Mouse (Mus musculus): ENCODE results near the gene Hhat. TPM values are rescaled to one million over a fixed set of nuclear protein-coding genes. Genes with fewer than 3 reads are reported as not detected.

Gene Hhat
- polyA plus RNA-seq, 1 experiment, result 3.4 TPM

GRCm38 (mm10) chr1:192587451-192587850 is 183.6 kb downstream of the Hhat start:
- no peak overlapping the region for H3K4me3 ChIP-seq (ENCODE audit: extremely low read depth, insufficient read depth, insufficient read length)
- TF ChIP-seq POLR2A (IDR thresholded peaks at IDR 0.05; ENCODE audit: low read depth, low read length) (no peak), CTCF (IDR thresholded peaks at IDR 0.05; ENCODE audit: extremely low read depth, insufficient read depth, insufficient read length, insufficient replicate concordance) (no peak)
- 89% methylated on average over 9 of the region's 9 CpGs for WGBS
- H3K36me3 ChIP-seq (ENCODE audit: control insufficient read depth, insufficient read depth, low read length), result no peaks in the 10 kb centered on the region
- H3K4me1 ChIP-seq (ENCODE audit: control insufficient read depth, insufficient read depth, insufficient read length), result no peaks in the 10 kb centered on the region
- DNase-seq (ENCODE audit: low read depth in 1 of 2, low spot score in 2 of 2), result no peak
- H3K27ac ChIP-seq (ENCODE audit: insufficient read depth, low read length), result no peak overlapping the region
- H3K27me3 ChIP-seq (ENCODE audit: control insufficient read depth, insufficient read depth, low read length), result no peaks in the 10 kb centered on the region

- TF ChIP-seq POLR2A (IDR thresholded peaks at IDR 0.05; ENCODE audit: low read depth, low read length) (no peak), CTCF (IDR thresholded peaks at IDR 0.05; ENCODE audit: extremely low read depth, insufficient read depth, insufficient read length, insufficient replicate concordance) (no peak)
- H3K4me3 ChIP-seq (ENCODE audit: extremely low read depth, insufficient read depth, insufficient read length), result no peak overlapping the region
- DNase-seq (ENCODE audit: low read depth in 1 of 2, low spot score in 2 of 2), result no peak
- H3K27ac ChIP-seq (ENCODE audit: insufficient read depth, low read length), result no peak overlapping the region
- H3K4me1 ChIP-seq (ENCODE audit: control insufficient read depth, insufficient read depth, insufficient read length), result no peaks in the 10 kb centered on the region
- no peaks in the 10 kb centered on the region for H3K27me3 ChIP-seq (ENCODE audit: control insufficient read depth, insufficient read depth, low read length)
- H3K36me3 ChIP-seq (ENCODE audit: control insufficient read depth, insufficient read depth, low read length), result no peaks in the 10 kb centered on the region
Observed at GRCm38 (mm10) chr1:192585289-192585688, 185.7 kb downstream of the Hhat start.

GRCm38 (mm10) chr1:192582921-192583320 is 188.1 kb downstream of the Hhat start:
- H3K27me3 ChIP-seq (ENCODE audit: control insufficient read depth, insufficient read depth, low read length), result no peaks in the 10 kb centered on the region
- H3K27ac ChIP-seq (ENCODE audit: insufficient read depth, low read length), result no peak overlapping the region
- H3K4me1 ChIP-seq (ENCODE audit: control insufficient read depth, insufficient read depth, insufficient read length), result no peaks in the 10 kb centered on the region
- 79% methylated on average over 2 of the region's 2 CpGs for WGBS
- no peaks in the 10 kb centered on the region for H3K36me3 ChIP-seq (ENCODE audit: control insufficient read depth, insufficient read depth, low read length)
- no peak overlapping the region for H3K4me3 ChIP-seq (ENCODE audit: extremely low read depth, insufficient read depth, insufficient read length)
- DNase-seq (ENCODE audit: low read depth in 1 of 2, low spot score in 2 of 2), result no peak
- TF ChIP-seq POLR2A (IDR thresholded peaks at IDR 0.05; ENCODE audit: low read depth, low read length) (no peak), CTCF (IDR thresholded peaks at IDR 0.05; ENCODE audit: extremely low read depth, insufficient read depth, insufficient read length, insufficient replicate concordance) (no peak)

DNA sequence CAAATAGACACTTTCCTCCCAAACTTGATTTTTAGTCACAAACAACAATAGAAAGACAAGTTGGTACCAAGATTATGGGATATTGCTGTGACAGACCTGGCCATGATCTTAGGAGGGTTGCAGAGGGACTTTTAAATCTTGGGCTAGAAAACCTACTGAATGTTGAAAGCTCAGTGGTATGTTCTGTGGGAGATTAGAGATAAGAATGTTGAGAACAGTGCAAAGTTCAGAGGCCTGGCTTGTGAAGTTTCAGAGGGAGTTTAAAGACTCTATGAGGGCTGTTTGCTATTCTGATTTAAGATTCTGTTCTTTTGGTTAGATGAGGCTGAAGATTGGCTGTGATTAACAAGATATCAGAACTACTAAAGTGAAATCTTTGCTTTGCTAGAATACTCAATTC is 206.3 kb downstream of the Hhat start:
- H3K36me3 ChIP-seq (ENCODE audit: control insufficient read depth, insufficient read depth, low read length), result no peaks in the 10 kb centered on the region
- no peaks in the 10 kb centered on the region for H3K4me1 ChIP-seq (ENCODE audit: control insufficient read depth, insufficient read depth, insufficient read length)
- no peak for DNase-seq (ENCODE audit: low read depth in 1 of 2, low spot score in 2 of 2)
- H3K27ac ChIP-seq (ENCODE audit: insufficient read depth, low read length), result no peak overlapping the region
- no peaks in the 10 kb centered on the region for H3K27me3 ChIP-seq (ENCODE audit: control insufficient read depth, insufficient read depth, low read length)
- TF ChIP-seq CTCF (IDR thresholded peaks at IDR 0.05; ENCODE audit: extremely low read depth, insufficient read depth, insufficient read length, insufficient replicate concordance) (no peak), POLR2A (IDR thresholded peaks at IDR 0.05; ENCODE audit: low read depth, low read length) (no peak)
- no peak overlapping the region for H3K4me3 ChIP-seq (ENCODE audit: extremely low read depth, insufficient read depth, insufficient read length)

GRCm38 (mm10) chr1:192559341-192559740 is 211.7 kb downstream of the Hhat start:
- H3K27ac ChIP-seq (ENCODE audit: insufficient read depth, low read length), result no peak overlapping the region
- TF ChIP-seq CTCF (IDR thresholded peaks at IDR 0.05; ENCODE audit: extremely low read depth, insufficient read depth, insufficient read length, insufficient replicate concordance) (no peak), POLR2A (IDR thresholded peaks at IDR 0.05; ENCODE audit: low read depth, low read length) (no peak)
- WGBS, result 71% methylated on average over 1 of the region's 1 CpGs
- DNase-seq (ENCODE audit: low read depth in 1 of 2, low spot score in 2 of 2), result no peak
- no peaks in the 10 kb centered on the region; the same call in 1 of the 2 replicates for H3K4me1 ChIP-seq (ENCODE audit: control insufficient read depth, insufficient read depth, insufficient read length)
- no peaks in the 10 kb centered on the region for H3K27me3 ChIP-seq (ENCODE audit: control insufficient read depth, insufficient read depth, low read length)
- no peaks in the 10 kb centered on the region for H3K36me3 ChIP-seq (ENCODE audit: control insufficient read depth, insufficient read depth, low read length)
- no peak overlapping the region for H3K4me3 ChIP-seq (ENCODE audit: extremely low read depth, insufficient read depth, insufficient read length)

GRCm38 (mm10) chr1:192557978-192558594 is 212.9 kb downstream of the Hhat start:
- no peak overlapping the region for H3K27ac ChIP-seq (ENCODE audit: insufficient read depth, low read length)
- H3K27me3 ChIP-seq (ENCODE audit: control insufficient read depth, insufficient read depth, low read length), result no peaks in the 10 kb centered on the region
- TF ChIP-seq CTCF (IDR thresholded peaks at IDR 0.05; ENCODE audit: extremely low read depth, insufficient read depth, insufficient read length, insufficient replicate concordance) (no peak), POLR2A (IDR thresholded peaks at IDR 0.05; ENCODE audit: low read depth, low read length) (no peak)
- H3K36me3 ChIP-seq (ENCODE audit: control insufficient read depth, insufficient read depth, low read length), result no peaks in the 10 kb centered on the region
- H3K4me1 ChIP-seq (ENCODE audit: control insufficient read depth, insufficient read depth, insufficient read length), result no peaks in the 10 kb centered on the region; the same call in 1 of the 2 replicates
- 67% methylated on average over 5 of the region's 5 CpGs for WGBS
- no peak for DNase-seq (ENCODE audit: low read depth in 1 of 2, low spot score in 2 of 2)
- no peak overlapping the region for H3K4me3 ChIP-seq (ENCODE audit: extremely low read depth, insufficient read depth, insufficient read length)

GRCm38 (mm10) chr1:192555516-192555915 is 215.5 kb downstream of the Hhat start:
- H3K4me3 ChIP-seq (ENCODE audit: extremely low read depth, insufficient read depth, insufficient read length), result no peak overlapping the region
- TF ChIP-seq POLR2A (IDR thresholded peaks at IDR 0.05; ENCODE audit: low read depth, low read length) (no peak), CTCF (IDR thresholded peaks at IDR 0.05; ENCODE audit: extremely low read depth, insufficient read depth, insufficient read length, insufficient replicate concordance) (no peak)
- H3K27me3 ChIP-seq (ENCODE audit: control insufficient read depth, insufficient read depth, low read length), result no peaks in the 10 kb centered on the region
- H3K36me3 ChIP-seq (ENCODE audit: control insufficient read depth, insufficient read depth, low read length), result no peaks in the 10 kb centered on the region
- H3K4me1 ChIP-seq (ENCODE audit: control insufficient read depth, insufficient read depth, insufficient read length), result no peaks in the 10 kb centered on the region; the same call in 1 of the 2 replicates
- 71% methylated on average over 4 of the region's 4 CpGs for WGBS
- no peak for DNase-seq (ENCODE audit: low read depth in 1 of 2, low spot score in 2 of 2)
- no peak overlapping the region for H3K27ac ChIP-seq (ENCODE audit: insufficient read depth, low read length)

Data from spleen, adult 2 months (tissue).